Mouse (Mus musculus): ENCODE measurements around the gene Fam208b. TPM values are rescaled to one million over a fixed set of nuclear protein-coding genes. Genes with fewer than 3 reads are reported as not detected.

Fam208b gene
- polyA plus RNA-seq, 1 experiment: 84.6 TPM

DNA sequence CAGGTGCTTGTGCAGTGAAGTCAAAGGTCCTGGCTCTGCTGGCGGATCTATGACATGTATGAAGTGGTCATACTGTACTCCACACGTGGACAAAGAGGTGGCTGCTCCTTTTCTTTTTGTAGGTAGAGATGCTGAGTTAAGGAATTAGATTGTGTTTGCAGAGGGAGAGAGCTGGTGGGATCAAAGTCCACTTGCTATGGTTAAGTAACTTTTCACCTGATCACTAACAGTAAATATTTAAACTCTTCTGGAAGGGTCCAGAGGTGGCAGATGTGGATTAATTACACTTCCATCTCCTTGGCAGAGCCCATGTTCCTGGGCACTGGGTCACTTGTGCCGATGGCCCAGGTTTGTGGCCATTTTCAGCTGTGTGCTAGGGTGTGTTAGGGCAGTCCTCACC, 35.0 kb upstream of the Fam208b start:
- no peak overlapping the region for H3K9ac ChIP-seq (ENCODE audit: low read depth, poor library complexity, severe bottlenecking)
- no peak overlapping the region for H3K27ac ChIP-seq (ENCODE audit: insufficient read depth, low read length)
- no peak for TF ChIP-seq POLR2A (IDR thresholded peaks at IDR 0.05; ENCODE audit: insufficient read depth, low read length)
- TF ChIP-seq EP300 (IDR thresholded peaks at IDR 0.05; ENCODE audit: insufficient read depth, low read depth, low read length): no peak
- no peak for TF ChIP-seq CTCF (IDR thresholded peaks at IDR 0.05; ENCODE audit: low read depth, low read length)
- no peaks in the 10 kb centered on the region for H3K27me3 ChIP-seq (ENCODE audit: control insufficient read depth, insufficient read depth, low read length, poor library complexity, severe bottlenecking)
- no peaks in the 10 kb centered on the region for H3K36me3 ChIP-seq (ENCODE audit: control insufficient read depth, insufficient read depth, low read length, poor library complexity, severe bottlenecking)
- no peaks in the 10 kb centered on the region for H3K4me1 ChIP-seq (ENCODE audit: control insufficient read depth, insufficient read depth, low read length)
- H3K4me3 ChIP-seq (ENCODE audit: low read depth, low read length): no peak overlapping the region
- no peaks in the 10 kb centered on the region for H3K9me3 ChIP-seq (replicated peaks; ENCODE audit: control insufficient read depth, insufficient read depth, low read length, poor library complexity, severe bottlenecking)

DNA sequence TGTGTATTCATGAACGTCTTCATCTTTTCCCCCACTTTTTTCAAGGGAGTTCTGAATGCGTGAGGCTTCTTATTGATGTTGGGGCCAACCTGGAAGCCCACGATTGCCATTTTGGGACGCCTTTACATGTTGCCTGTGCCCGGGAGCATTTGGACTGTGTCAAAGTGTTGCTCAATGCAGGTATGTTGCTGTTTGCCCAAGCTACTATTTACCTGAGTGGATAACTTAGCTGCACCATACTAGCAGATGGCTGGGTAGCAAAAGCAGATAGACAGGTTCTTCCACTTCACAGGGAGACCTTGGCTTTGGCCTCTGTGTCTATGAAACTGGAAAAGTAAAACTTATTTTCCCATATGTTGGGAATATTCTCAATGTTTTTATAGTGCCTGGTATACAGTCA, 34.0 kb upstream of the Fam208b start:
- no peak overlapping the region for H3K9ac ChIP-seq (ENCODE audit: low read depth, poor library complexity, severe bottlenecking)
- H3K36me3 ChIP-seq (ENCODE audit: control insufficient read depth, insufficient read depth, low read length, poor library complexity, severe bottlenecking): no peaks in the 10 kb centered on the region
- no peak overlapping the region for H3K4me3 ChIP-seq (ENCODE audit: low read depth, low read length)
- no peaks in the 10 kb centered on the region for H3K9me3 ChIP-seq (replicated peaks; ENCODE audit: control insufficient read depth, insufficient read depth, low read length, poor library complexity, severe bottlenecking)
- H3K4me1 ChIP-seq (ENCODE audit: control insufficient read depth, insufficient read depth, low read length): no peaks in the 10 kb centered on the region
- H3K27me3 ChIP-seq (ENCODE audit: control insufficient read depth, insufficient read depth, low read length, poor library complexity, severe bottlenecking): no peaks in the 10 kb centered on the region
- no peak for TF ChIP-seq POLR2A (IDR thresholded peaks at IDR 0.05; ENCODE audit: insufficient read depth, low read length)
- TF ChIP-seq EP300 (IDR thresholded peaks at IDR 0.05; ENCODE audit: insufficient read depth, low read depth, low read length): no peak
- no peak for TF ChIP-seq CTCF (IDR thresholded peaks at IDR 0.05; ENCODE audit: low read depth, low read length)
- no peak overlapping the region for H3K27ac ChIP-seq (ENCODE audit: insufficient read depth, low read length)

DNA sequence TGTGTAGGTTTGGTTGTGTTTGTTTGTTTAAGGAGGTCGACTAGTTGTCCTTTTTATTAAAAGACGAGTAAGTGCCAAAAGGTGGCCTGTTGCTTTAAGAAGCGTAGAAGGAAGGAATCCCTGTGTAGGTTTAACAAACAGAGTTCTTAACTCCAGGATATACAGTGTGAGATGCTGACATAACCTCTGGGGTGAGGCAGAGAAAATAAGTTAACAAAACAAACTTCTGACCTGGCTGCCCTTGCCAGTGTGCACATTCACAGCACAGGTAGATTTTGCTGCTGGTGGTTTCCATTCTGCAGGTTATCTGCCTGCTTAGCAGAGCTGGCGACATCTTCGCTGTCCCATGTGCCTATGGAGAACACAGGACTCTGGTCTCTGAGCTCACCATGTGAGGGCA, 31.6 kb upstream of the Fam208b start:
- Histone ChIP-seq H3K27ac (ENCODE audit: insufficient read depth, low read length) (no peak overlapping the region), H3K27me3 (ENCODE audit: control insufficient read depth, insufficient read depth, low read length, poor library complexity, severe bottlenecking) (no peaks in the 10 kb centered on the region), H3K9me3 (replicated peaks; ENCODE audit: control insufficient read depth, insufficient read depth, low read length, poor library complexity, severe bottlenecking) (no peaks in the 10 kb centered on the region), H3K9ac (ENCODE audit: low read depth, poor library complexity, severe bottlenecking) (no peak overlapping the region), H3K4me3 (ENCODE audit: low read depth, low read length) (no peak overlapping the region), H3K36me3 (ENCODE audit: control insufficient read depth, insufficient read depth, low read length, poor library complexity, severe bottlenecking) (no peaks in the 10 kb centered on the region), H3K4me1 (ENCODE audit: control insufficient read depth, insufficient read depth, low read length) (no peaks in the 10 kb centered on the region)
- TF ChIP-seq CTCF (IDR thresholded peaks at IDR 0.05; ENCODE audit: low read depth, low read length): no peak
- TF ChIP-seq EP300 (IDR thresholded peaks at IDR 0.05; ENCODE audit: insufficient read depth, low read depth, low read length): no peak
- no peak for TF ChIP-seq POLR2A (IDR thresholded peaks at IDR 0.05; ENCODE audit: insufficient read depth, low read length)

DNA sequence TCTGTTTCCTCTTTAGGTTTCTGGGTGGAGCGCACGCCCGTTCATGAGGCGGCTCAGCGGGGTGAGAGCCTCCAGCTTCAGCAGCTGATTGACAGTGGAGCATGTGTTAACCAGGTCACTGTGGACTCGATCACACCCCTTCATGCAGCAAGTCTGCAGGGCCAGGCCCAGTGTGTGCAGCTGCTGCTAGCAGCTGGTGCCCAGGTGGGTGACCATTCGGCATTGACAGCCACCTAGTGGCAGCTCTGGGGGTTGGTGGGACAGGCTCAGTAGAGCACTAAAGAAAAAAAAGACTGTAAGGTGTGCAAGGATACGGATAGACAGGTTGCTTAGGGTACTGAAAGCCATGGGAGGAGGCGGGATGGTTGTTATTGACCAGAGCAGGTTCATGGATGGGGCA, 31.1 kb upstream of the Fam208b start:
- Histone ChIP-seq H3K27ac (ENCODE audit: insufficient read depth, low read length) (no peak overlapping the region), H3K4me3 (ENCODE audit: low read depth, low read length) (no peak overlapping the region), H3K4me1 (ENCODE audit: control insufficient read depth, insufficient read depth, low read length) (no peaks in the 10 kb centered on the region), H3K27me3 (ENCODE audit: control insufficient read depth, insufficient read depth, low read length, poor library complexity, severe bottlenecking) (no peaks in the 10 kb centered on the region), H3K36me3 (ENCODE audit: control insufficient read depth, insufficient read depth, low read length, poor library complexity, severe bottlenecking) (no peaks in the 10 kb centered on the region), H3K9me3 (replicated peaks; ENCODE audit: control insufficient read depth, insufficient read depth, low read length, poor library complexity, severe bottlenecking) (no peaks in the 10 kb centered on the region), H3K9ac (ENCODE audit: low read depth, poor library complexity, severe bottlenecking) (no peak overlapping the region)
- peak; percentile 74 for TF ChIP-seq CTCF (IDR thresholded peaks at IDR 0.05; ENCODE audit: low read depth, low read length)
- no peak for TF ChIP-seq EP300 (IDR thresholded peaks at IDR 0.05; ENCODE audit: insufficient read depth, low read depth, low read length)
- no peak for TF ChIP-seq POLR2A (IDR thresholded peaks at IDR 0.05; ENCODE audit: insufficient read depth, low read length)

DNA sequence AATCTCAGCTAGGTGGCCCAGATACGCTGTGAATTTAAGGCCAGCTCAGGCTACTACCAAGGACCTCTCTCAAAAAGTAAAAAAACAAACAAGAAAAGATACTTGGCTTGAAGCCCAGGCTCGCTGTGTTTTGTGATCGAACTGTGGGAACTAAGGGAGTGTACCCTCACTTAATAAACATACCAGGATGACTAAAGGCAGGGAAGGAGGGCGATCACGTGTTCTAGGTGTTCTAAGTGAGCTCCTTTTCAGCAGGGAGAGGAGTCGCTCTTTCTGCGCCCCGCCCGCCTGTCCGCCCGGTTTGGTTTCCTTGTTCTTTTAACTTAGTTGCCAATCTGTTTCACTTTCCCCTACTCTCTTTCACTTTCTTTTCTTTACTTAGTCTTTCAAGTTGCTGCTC, 25.9 kb upstream of the Fam208b start:
- H3K4me1 ChIP-seq (ENCODE audit: control insufficient read depth, insufficient read depth, low read length): no peaks in the 10 kb centered on the region
- no peak overlapping the region for H3K27ac ChIP-seq (ENCODE audit: insufficient read depth, low read length)
- H3K4me3 ChIP-seq (ENCODE audit: low read depth, low read length): no peak overlapping the region
- H3K9me3 ChIP-seq (replicated peaks; ENCODE audit: control insufficient read depth, insufficient read depth, low read length, poor library complexity, severe bottlenecking): no peaks in the 10 kb centered on the region
- no peak overlapping the region for H3K9ac ChIP-seq (ENCODE audit: low read depth, poor library complexity, severe bottlenecking)
- H3K27me3 ChIP-seq (ENCODE audit: control insufficient read depth, insufficient read depth, low read length, poor library complexity, severe bottlenecking): no peaks in the 10 kb centered on the region
- no peaks in the 10 kb centered on the region for H3K36me3 ChIP-seq (ENCODE audit: control insufficient read depth, insufficient read depth, low read length, poor library complexity, severe bottlenecking)
- TF ChIP-seq CTCF (IDR thresholded peaks at IDR 0.05; ENCODE audit: low read depth, low read length) (no peak), EP300 (IDR thresholded peaks at IDR 0.05; ENCODE audit: insufficient read depth, low read depth, low read length) (no peak), POLR2A (IDR thresholded peaks at IDR 0.05; ENCODE audit: insufficient read depth, low read length) (no peak)

DNA sequence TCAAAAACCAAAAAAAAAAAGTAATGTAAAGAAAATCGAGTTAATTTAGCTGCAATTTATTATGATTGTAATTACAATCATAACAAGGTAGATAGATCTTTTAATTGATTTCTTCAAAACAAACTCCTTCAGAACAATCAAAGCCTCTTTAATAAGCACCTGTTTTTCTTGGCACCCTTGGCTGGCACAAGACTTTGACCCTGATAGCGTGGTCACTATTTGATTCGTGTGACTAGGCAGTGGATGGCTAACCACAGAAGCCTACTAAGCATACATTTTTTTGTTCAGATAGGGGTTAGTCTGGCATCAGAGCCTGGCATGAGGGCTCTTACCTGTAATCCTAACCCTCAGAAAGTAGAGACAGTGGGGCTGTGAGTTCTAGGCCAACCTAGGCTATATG, 24.2 kb upstream of the Fam208b start:
- Histone ChIP-seq H3K4me1 (ENCODE audit: control insufficient read depth, insufficient read depth, low read length) (no peaks in the 10 kb centered on the region), H3K27me3 (ENCODE audit: control insufficient read depth, insufficient read depth, low read length, poor library complexity, severe bottlenecking) (no peaks in the 10 kb centered on the region), H3K36me3 (ENCODE audit: control insufficient read depth, insufficient read depth, low read length, poor library complexity, severe bottlenecking) (no peaks in the 10 kb centered on the region), H3K4me3 (ENCODE audit: low read depth, low read length) (no peak overlapping the region), H3K9me3 (replicated peaks; ENCODE audit: control insufficient read depth, insufficient read depth, low read length, poor library complexity, severe bottlenecking) (no peaks in the 10 kb centered on the region), H3K9ac (ENCODE audit: low read depth, poor library complexity, severe bottlenecking) (no peak overlapping the region), H3K27ac (ENCODE audit: insufficient read depth, low read length) (no peak overlapping the region)
- TF ChIP-seq EP300 (IDR thresholded peaks at IDR 0.05; ENCODE audit: insufficient read depth, low read depth, low read length): no peak

Data from ES-Bruce4 (cell line).